Mouse (Mus musculus) CD8-positive naive resting alpha-beta T cell, adult 2 months (primary cell): ENCODE measurements around the gene Crim1.
"Not testable (repeated sequence)": the region's sequence is repeated elsewhere in the genome, so short reads cannot be mapped to it uniquely, and the experiment has no call there.

ENCODE experiments used
- DNase-seq, 2 experiments: peaks; one replicate each; pipeline ENCODE4 v3.0.0; 2022; ENCODE audit warnings: low read depth in 2 of 2, low spot score in 2 of 2

Crim1 gene

GRCm38 (mm10) chr17:78248943-78249342 lies 48.9 kb downstream of the Crim1 start:
- DNase-seq = no peak

- no peak for DNase-seq
These were observed 50.3 kb downstream of the Crim1 start for GRCm38 (mm10) chr17:78250149-78250938.

GRCm38 (mm10) chr17:78253587-78253986 lies 53.5 kb downstream of the Crim1 start:
- DNase-seq = not testable (repeated sequence)

- no peak for DNase-seq
These were observed 54.2 kb downstream of the Crim1 start for GRCm38 (mm10) chr17:78254256-78254655.

GRCm38 (mm10) chr17:78255711-78256110 lies 55.7 kb downstream of the Crim1 start:
- DNase-seq = no peak

- DNase-seq = no peak
These were observed 56.5 kb downstream of the Crim1 start for GRCm38 (mm10) chr17:78256534-78256933.

GRCm38 (mm10) chr17:78261684-78262083 lies 61.6 kb downstream of the Crim1 start:
- no peak for DNase-seq

- DNase-seq = no peak
These were observed 64.1 kb downstream of the Crim1 start for GRCm38 (mm10) chr17:78264116-78264515.

- DNase-seq = no peak
These were observed 65.1 kb downstream of the Crim1 start for GRCm38 (mm10) chr17:78265135-78265534.

GRCm38 (mm10) chr17:78266271-78266670 lies 66.2 kb downstream of the Crim1 start:
- DNase-seq = no peak

GRCm38 (mm10) chr17:78268591-78268990 lies 68.5 kb downstream of the Crim1 start:
- no peak for DNase-seq

GRCm38 (mm10) chr17:78269311-78269710 lies 69.3 kb downstream of the Crim1 start:
- no peak for DNase-seq

- no peak for DNase-seq
These were observed 70.0 kb downstream of the Crim1 start for GRCm38 (mm10) chr17:78270019-78270418.

GRCm38 (mm10) chr17:78271731-78272130 lies 71.7 kb downstream of the Crim1 start:
- no peak for DNase-seq

GRCm38 (mm10) chr17:78272142-78272541 lies 72.1 kb downstream of the Crim1 start:
- DNase-seq = no peak

- DNase-seq = no peak
These were observed 72.8 kb downstream of the Crim1 start for GRCm38 (mm10) chr17:78272713-78273483.

GRCm38 (mm10) chr17:78273875-78274274 lies 73.8 kb downstream of the Crim1 start:
- DNase-seq = no peak

- DNase-seq = no peak
These were observed 74.8 kb downstream of the Crim1 start for GRCm38 (mm10) chr17:78274609-78275506.

- no peak for DNase-seq
These were observed 75.4 kb downstream of the Crim1 start for GRCm38 (mm10) chr17:78275507-78275813.

GRCm38 (mm10) chr17:78279191-78279590 lies 79.1 kb downstream of the Crim1 start:
- DNase-seq = no peak

- DNase-seq = no peak
These were observed 81.1 kb downstream of the Crim1 start for GRCm38 (mm10) chr17:78280991-78281712.
